Mouse (Mus musculus): ENCODE measurements around the gene Gm5891.
"Not testable (repeated sequence)": the region's sequence is repeated elsewhere in the genome, so short reads cannot be mapped to it uniquely, and the experiment has no call there.

The Gm5891 gene

GRCm38 (mm10) chr7:21921191-21921590 lies at the start of gene Gm5891:
Gene Gm5891, minus strand, starts transcription at chr7:21921291.
- not testable (repeated sequence) for DNase-seq (ENCODE audit: low read depth, low spot score); H3K27me3 ChIP-seq (ENCODE audit: control insufficient read depth, insufficient read depth, low read length, poor library complexity, severe bottlenecking); H3K36me3 ChIP-seq (ENCODE audit: control insufficient read depth, insufficient read depth, low read length, poor library complexity, severe bottlenecking)
